Mouse (Mus musculus) layer of hippocampus, adult 9-11 months (tissue): Measurements from ENCODE around the gene Sdc3.

Source experiments
- DNase-seq: peaks from one replicate; pipeline ENCODE4 v3.0.0; 2022

Sdc3 gene

GRCm38 (mm10) chr4:130792376-130793179, at the start of gene Sdc3:
Sdc3 (plus strand) TSS chr4:130792537.
- no peak for DNase-seq

DNA sequence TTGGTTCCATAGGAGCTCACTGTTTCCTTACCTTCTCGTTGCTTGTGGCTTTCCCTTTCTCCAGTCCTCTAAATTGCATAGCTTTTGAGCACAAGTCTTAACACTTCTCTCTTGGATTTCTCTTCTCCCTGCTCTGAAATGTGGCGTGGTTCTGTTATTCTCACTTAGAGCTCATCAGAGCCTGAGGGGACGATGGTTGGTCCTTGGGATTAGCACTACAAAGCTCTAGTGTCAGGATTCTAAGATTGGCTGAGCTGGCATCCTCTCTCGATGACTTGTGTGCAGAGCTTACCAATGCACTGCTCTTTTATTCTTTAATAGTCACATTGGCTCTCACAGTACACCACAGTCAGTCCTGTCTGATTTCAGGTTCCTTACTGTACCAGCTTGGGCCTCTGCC, 48.3 kb upstream of the Sdc3 start:
- no peak for DNase-seq

GRCm38 (mm10) chr4:130745561-130746306, 46.6 kb upstream of the Sdc3 start:
- peak; percentile 94 for DNase-seq

GRCm38 (mm10) chr4:130749566-130749965, 42.8 kb upstream of the Sdc3 start:
- no peak for DNase-seq

GRCm38 (mm10) chr4:130751966-130752365, 40.4 kb upstream of the Sdc3 start:
- DNase-seq = no peak

- no peak for DNase-seq
Observed at GRCm38 (mm10) chr4:130752591-130752990, 39.7 kb upstream of the Sdc3 start.

GRCm38 (mm10) chr4:130753755-130754154, 38.6 kb upstream of the Sdc3 start:
- DNase-seq = no peak

- no peak for DNase-seq
Observed at GRCm38 (mm10) chr4:130754776-130755175, 37.6 kb upstream of the Sdc3 start.

DNA sequence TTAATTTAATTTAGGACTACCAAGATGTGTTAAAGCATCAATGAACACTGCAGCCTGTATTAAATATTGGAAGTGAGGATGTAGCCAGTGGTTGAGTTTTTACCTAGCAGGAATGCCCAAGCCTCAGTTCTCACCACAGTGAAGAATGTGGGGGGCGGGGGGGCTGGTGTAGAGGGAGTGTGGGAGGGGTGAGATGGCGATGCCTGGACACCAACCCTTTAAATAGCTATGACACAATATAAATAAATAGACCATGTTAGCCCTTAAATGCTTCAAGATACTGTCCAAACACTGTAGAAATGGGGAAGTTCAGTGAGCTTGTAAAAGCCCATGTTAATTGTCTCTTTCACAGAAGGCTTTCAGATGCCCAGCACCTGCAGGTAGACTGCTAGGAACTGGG, 32.5 kb upstream of the Sdc3 start:
- DNase-seq = no peak

- no peak for DNase-seq
Observed at GRCm38 (mm10) chr4:130761809-130762208, 30.5 kb upstream of the Sdc3 start.

GRCm38 (mm10) chr4:130765399-130766160, 26.8 kb upstream of the Sdc3 start:
- no peak for DNase-seq

- no peak for DNase-seq
Observed at GRCm38 (mm10) chr4:130766387-130766786, 25.9 kb upstream of the Sdc3 start.

DNA sequence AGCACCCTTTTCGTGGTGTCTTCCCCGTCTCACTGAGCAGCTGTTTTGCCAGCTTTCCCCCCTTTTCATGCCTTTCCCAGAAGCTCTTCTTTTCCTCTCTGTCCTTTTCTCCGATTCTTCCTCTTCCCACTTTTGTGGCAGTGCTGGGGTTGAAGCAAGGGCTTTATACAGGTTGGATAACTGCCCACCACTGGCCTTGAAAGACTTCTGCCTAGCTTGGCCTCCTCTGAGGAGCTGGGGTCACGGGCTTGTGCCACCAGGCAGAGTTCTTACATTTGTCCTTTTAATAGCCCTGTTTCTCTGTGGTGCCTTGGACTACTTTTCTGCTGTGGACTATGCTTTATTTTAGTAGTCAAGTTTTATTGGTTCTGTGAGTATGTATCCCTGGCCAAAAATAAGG, 25.4 kb upstream of the Sdc3 start:
- DNase-seq = no peak

- DNase-seq = no peak
Observed at GRCm38 (mm10) chr4:130773899-130774298, 18.4 kb upstream of the Sdc3 start.

GRCm38 (mm10) chr4:130774822-130775221, 17.5 kb upstream of the Sdc3 start:
- DNase-seq = no peak

DNA sequence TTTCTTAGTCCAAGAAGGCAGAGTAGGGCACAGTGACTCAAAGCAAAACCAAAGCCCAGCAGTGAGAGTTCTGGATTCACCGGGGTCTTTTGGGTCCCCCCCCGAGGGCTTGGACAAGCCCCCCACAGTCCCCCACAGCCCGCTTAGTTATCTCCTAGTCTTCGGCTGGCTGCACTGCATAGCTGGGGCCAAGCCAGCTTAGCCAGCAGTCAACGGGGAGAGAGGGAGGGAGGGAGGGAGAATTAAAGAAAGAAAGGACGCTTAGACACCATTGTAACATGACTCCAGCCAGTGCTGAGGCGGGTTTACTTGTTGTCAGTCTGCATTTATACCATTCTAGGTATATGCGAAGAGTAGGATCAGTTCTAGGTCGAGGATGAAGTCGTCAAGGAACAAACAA, 14.7 kb upstream of the Sdc3 start:
- no peak for DNase-seq

GRCm38 (mm10) chr4:130779037-130779436, 13.3 kb upstream of the Sdc3 start:
- peak; percentile 66 for DNase-seq

- DNase-seq = no peak
Observed at GRCm38 (mm10) chr4:130782492-130782891, 9.8 kb upstream of the Sdc3 start.

GRCm38 (mm10) chr4:130784755-130785154, 7.6 kb upstream of the Sdc3 start:
- DNase-seq = no peak

DNA sequence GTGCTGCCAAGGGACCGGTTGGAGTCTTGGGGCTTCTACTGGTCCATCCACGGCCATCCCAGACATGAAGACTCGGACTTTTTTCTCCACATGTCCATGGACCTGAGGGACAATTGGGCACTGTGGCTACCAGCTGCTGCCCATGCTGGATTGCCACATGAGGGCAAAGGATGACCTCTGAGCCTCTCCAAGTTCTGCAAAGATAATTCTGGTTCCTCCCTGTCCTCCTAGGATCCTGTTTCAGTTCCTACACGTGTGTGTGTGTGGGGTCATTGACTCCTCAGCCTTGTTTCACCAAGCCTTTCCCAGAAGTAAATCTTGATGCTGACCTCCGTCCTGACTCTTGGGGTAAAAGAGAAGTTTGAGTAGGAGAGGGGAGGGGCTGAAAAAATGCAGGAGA, 4.8 kb upstream of the Sdc3 start:
- DNase-seq = no peak

GRCm38 (mm10) chr4:130790180-130790579, 2.2 kb upstream of the Sdc3 start:
- DNase-seq = peak; percentile 78

DNA sequence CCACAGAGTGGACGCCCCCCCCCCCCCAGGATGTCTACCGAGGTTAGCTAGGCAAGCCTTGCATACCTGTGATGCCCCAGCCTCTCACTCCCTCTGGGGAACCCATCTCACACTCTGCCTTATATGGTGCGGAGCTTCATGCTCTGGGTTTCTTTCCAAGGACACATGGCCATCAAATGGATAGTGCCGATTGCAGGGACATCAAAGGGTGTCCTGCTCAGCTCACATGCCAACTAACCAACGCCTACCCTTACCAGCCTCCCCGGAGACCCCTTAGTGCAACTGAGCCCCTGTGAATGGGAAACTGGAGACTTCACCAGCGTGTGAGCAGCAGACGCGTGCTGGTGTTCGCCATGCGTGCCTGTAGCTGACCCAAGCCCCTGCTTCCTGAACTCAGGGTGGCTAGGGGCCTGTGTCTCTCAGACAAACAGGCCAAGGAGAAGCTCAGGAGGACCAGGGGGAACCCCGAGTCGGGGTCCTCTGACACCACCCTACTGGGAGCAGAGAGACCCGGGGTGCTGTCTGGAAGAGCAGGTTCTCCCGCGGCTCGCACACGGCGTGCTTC, 444 bp upstream of the Sdc3 start:
- DNase-seq = no peak

GRCm38 (mm10) chr4:130793180-130793501, 804 bp downstream of the Sdc3 start:
- no peak for DNase-seq
